Comparison of ENCODE assay signal across 12 mouse cellular contexts in genomic region chr14:31139666-31140065, GRCm38 (mm10).
"Had no signal": no experiment of that assay in that cellular context is flagged by ENCODE, and none has a peak within 500 bp of the region (broad histone marks: within the 10 kb centered on the region; RNA-seq: fewer than 3 reads in every experiment).

No protein-coding gene starts in this region.

- H3K4me1 ChIP-seq: limb, embryonic 10.5 days; liver, embryonic 12.5 days had no signal

- H3K9ac ChIP-seq: liver, embryonic 12.5 days; lung, embryonic 14.5 days; neural tube, embryonic 15.5 days had no signal

- H3K4me3 ChIP-seq: layer of hippocampus, adult 2 months; limb, embryonic 10.5 days; liver, embryonic 12.5 days; myocyte; neural tube, embryonic 15.5 days had no signal

- H3K27me3 ChIP-seq: liver, embryonic 12.5 days; neural tube, embryonic 15.5 days had no signal

- H3K9me3 ChIP-seq: limb, embryonic 10.5 days; neural tube, embryonic 15.5 days had no signal

- H3K27ac ChIP-seq: layer of hippocampus, adult 2 months; limb, embryonic 10.5 days; liver, embryonic 12.5 days; neural tube, embryonic 15.5 days had no signal

- H3K4me2 ChIP-seq: liver, embryonic 12.5 days; lung, embryonic 14.5 days; neural tube, embryonic 15.5 days had no signal

- DNase-seq: kidney, postnatal 4 days; lung, embryonic 14.5 days; midbrain, embryonic 14.5 days; retina, postnatal 1 day; right cerebral cortex, postnatal 4 days; spleen, adult 18-20 months; thymus, postnatal 36 days had no signal

- ATAC-seq: liver, embryonic 12.5 days had no signal
